Mouse (Mus musculus) yolk sac, embryonic 10.5 days (tissue): ENCODE measurements around the gene Skida1.

Experiments used
- DNase-seq: peaks from one replicate; pipeline ENCODE4 v3.0.0-alpha.2; 2017; ENCODE audit warnings: low spot score

Skida1 gene

DNA sequence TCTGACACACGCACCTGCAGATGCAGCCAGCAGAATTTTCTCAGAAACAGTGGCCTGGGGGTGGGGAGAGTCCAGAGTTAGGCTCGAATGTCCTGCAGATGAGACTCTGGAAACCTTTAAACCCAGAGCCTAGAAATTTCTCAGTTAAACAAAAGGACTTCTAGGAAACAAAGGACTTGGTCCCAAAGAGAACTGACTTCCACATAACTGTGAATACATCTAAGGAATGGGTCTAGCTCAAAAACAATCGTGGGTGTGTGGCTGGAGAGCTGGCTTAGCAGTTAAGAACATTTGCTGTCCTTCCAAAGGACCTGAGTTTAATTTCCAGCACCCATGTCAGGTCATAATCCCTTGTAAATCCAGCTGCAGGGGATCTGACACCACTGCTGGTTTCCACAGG, 33.3 kb downstream of the Skida1 start:
- DNase-seq = no peak

DNA sequence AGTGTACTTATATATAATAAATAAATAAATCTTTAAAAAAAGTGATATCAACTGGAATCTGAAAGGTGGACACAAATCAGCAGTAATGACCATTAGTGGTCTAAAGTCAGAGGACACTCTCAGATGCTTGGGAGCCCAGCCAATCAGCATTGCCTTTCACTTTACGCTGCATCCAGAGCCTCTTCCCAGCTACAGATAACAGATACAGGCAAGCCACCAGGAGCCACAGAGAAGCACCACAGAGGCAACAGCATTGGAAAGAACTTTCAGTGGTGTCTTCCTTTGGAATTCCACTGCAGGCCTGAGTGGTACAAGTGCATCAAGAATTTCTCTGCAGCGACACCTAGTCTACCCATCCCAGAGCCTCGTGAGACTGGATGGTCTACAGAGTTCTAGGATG, 36.0 kb downstream of the Skida1 start:
- DNase-seq = no peak

DNA sequence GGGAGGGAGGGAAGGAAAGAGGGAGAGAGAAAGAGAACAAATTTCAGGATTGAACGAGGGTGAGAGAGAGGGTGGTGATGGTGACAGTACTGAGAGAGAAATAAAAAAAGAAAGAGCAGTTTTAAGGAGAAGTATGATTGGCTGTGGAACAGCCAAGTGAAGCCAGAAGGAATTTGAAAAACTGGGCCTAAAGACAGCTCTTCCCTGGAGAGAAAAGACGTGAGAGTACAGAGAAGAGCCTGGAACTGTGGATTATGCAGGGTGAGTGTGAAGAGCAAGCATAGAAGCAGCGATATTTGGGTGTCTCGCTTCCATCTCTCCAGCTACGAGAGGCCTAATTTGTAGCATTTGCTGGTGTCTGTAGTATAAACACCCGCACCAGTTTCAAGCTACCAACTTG, 37.6 kb downstream of the Skida1 start:
- no peak for DNase-seq

DNA sequence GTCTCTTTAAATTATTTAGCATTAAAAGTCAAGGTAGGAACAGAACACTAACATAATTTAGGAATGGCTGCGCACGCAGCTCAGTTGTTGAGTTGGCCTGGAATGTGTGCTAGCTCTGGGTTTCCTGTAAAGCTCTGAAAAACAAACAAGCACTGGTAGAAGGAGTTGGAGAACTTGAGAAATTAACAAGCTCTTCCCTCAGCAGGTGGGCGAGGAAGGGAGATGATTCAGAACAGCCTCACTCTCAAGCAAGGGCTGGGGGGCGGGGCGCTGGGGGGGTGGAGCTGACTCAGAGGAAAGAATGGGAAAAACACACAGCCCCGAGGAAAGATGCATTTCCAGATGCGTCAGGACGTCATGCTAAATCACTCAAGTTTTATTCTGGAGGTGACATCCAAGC, 43.7 kb downstream of the Skida1 start:
- DNase-seq = peak; percentile 10

DNA sequence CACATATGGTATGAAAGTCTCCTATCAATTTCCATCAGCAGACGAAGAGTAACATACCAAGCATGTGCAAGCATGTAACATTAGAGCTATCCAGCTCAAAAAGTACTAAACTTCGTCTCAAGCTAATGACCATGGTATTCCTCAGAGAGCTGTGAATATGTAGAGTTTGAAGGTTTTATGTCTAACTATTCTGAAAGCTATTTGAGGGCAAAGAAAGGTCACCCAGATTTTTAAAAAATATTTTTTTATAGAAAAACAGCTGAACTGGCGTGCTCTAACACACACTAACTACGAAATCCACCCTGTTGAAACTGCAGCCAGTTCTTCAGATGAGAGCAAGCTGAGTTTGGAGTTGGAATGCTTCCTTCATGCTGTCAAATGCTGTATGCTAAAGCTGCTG, 44.6 kb downstream of the Skida1 start:
- DNase-seq = no peak

DNA sequence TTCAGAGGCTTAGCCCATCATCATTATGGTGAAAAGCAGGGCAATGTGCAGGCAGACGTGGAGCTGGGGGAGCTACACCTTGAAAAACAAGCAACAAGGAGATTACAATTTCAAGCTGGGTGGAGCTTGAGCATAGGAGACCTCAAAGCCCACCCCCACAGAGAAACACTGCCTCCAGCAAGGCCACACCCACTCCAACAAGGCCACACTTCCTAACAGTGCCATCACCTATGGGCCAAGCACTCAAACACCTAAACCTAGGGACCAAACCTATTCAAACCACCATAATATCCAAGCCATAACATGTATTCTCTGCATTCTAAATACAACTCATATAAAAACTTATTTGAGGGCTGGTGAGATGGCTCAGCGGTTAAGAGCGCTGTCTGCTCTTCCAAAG, 46.5 kb downstream of the Skida1 start:
- no peak for DNase-seq

DNA sequence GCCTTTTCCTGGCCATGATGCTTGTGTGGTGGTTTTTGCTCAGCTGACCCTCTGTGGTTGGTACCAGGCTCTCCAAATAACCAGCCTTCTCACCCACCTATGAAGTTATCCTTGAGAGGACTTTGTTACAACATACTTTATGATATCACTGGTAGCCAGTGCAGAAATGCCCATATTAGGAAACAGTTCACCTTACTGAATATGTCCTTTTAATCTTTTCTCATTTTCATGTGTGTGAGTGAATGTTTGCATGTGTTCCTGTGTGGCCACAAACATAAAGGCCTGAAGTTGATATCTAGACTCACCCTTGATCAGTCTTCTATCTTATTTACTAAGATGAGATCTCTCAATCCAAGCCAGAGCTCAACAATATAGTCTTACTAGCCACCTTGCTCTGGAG, 52.0 kb downstream of the Skida1 start, which contains the start of gene H2al2a:
TSS of gene H2al2a (minus strand) at position 101 of the 400 bp plus-strand sequence.
- no peak for DNase-seq
